Mouse (Mus musculus) liver, adult 2 months (tissue): Measurements from ENCODE around the gene Lrrc38. TPM values are rescaled to one million over a fixed set of nuclear protein-coding genes. Genes with fewer than 3 reads are reported as not detected.

Experiments
- DNase-seq: peaks from one replicate; pipeline ENCODE4 v3.0.0-alpha.2; 2011; ENCODE audit warnings: low read depth, low spot score; ENCODE audit errors: extremely low read depth
- H3K27ac ChIP-seq: fragments of 200-500 bp; replicated peaks from 2 replicates; pipeline ENCODE4 v1.5.1; 2012; ENCODE audit warnings: low read depth, mild to moderate bottlenecking, control low read depth, inconsistent platforms, low read length; ENCODE audit not compliant: insufficient read depth
- H3K27me3 ChIP-seq: fragments of 200-500 bp; 2 replicates; pipeline ENCODE4 v1.6.1; 2012; ENCODE audit warnings: mild to moderate bottlenecking, moderate library complexity, low read length, inconsistent platforms; ENCODE audit not compliant: control insufficient read depth, insufficient read depth
- H3K36me3 ChIP-seq: fragments of 200-500 bp; 2 replicates; pipeline ENCODE4 v1.6.1; 2012; ENCODE audit warnings: low read length, inconsistent platforms; ENCODE audit not compliant: control insufficient read depth, insufficient read depth
- H3K4me1 ChIP-seq: fragments of 200-500 bp; 2 replicates; pipeline ENCODE4 v1.6.1; 2011; ENCODE audit warnings: low read length; ENCODE audit not compliant: control insufficient read depth, insufficient read depth
- H3K4me3 ChIP-seq: fragments of 200-500 bp; 2 replicates; pipeline ENCODE4 v1.5.1; 2011; ENCODE audit warnings: low read depth, mild to moderate bottlenecking, control low read depth, low read length, moderate library complexity; ENCODE audit not compliant: insufficient read depth
- H3K79me2 ChIP-seq: fragments of 200-500 bp; 2 replicates; pipeline ENCODE4 v1.6.1; 2012; ENCODE audit warnings: inconsistent platforms, mild to moderate bottlenecking, low read length, moderate library complexity; ENCODE audit not compliant: control insufficient read depth, insufficient read depth
- H3K9ac ChIP-seq: fragments of 200-500 bp; 2 replicates; pipeline ENCODE4 v1.6.1; 2012; ENCODE audit warnings: low read depth, mild to moderate bottlenecking, control low read depth, inconsistent platforms, low read length
- CTCF ChIP-seq: fragments of 200-500 bp; IDR thresholded peaks from 2 replicates; pipeline ENCODE4 v1.5.1; 2011; ENCODE audit warnings: low read depth, low read length, control low read depth
- POLR2A ChIP-seq: fragments of 200-500 bp; IDR thresholded peaks from 2 replicates; pipeline ENCODE4 v1.6.1; 2011; ENCODE audit warnings: low read length, control low read depth; ENCODE audit not compliant: insufficient read depth; ENCODE audit errors: extremely low read depth
- WGBS: fragments of 180-500 bp; shearing (Covaris S2); methylation state at CpG from one replicate; pipeline ENCODE4 v1.1.7; 2018; 5-methylcytosine and 5-hydroxymethylcytosine counted together
- polyA plus RNA-seq: library from polyadenylated mRNA; depleted of rRNA; stranded (reverse); fragments of >200 nt; gene quantifications from 2 replicates; pipeline ENCODE4 v1.2.3, GENCODE M21; 2012
- total RNA-seq: library from RNA; depleted of rRNA; stranded (reverse); fragments of >200 nt; gene quantifications from 2 replicates; pipeline ENCODE4 v1.2.3, GENCODE M21; 2014

Gene Lrrc38
- total and polyA plus RNA-seq, 2 experiments = not detected

DNA sequence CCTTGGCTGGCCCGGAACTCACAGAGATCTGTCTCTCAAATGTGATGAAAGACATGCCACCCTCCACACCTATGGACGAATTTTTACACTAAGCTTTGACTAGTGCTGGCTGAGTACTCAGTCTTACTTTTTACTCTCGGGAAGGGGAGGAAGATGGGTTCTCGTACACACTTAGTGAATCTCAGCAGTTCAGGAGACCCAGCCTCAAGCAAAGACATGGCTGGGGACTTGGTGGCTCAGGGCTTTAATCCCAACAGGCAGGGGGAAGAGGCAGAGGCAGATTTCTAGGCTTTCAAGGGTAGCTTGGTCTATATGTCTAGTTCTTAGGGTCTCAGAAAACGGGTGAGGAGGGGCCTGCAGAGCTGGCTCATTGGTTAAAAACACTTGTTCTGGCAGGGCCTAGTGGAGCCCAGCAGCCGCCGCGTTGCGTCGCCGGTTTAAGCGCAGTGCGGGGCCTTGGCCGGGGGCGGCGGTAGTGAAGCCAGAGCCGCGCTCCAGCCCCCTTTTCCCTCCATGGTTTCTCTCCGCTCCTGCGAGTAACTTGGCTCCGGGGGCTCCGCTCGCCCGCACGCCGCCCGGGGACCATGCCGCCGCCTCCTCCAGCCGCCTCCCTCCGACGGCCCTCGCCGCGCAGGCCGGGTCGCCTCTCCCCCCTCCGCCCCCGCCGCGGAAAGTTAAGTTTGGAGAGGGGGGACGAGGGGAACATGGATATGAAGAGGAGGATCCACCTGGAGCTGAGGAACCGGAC is 39.6 kb downstream of the Lrrc38 start:
- no peaks in the 10 kb centered on the region for H3K36me3 ChIP-seq
- DNase-seq = no peak
- H3K9ac ChIP-seq = no peak overlapping the region
- 10% methylated on average over 42 of the region's 43 CpGs for WGBS
- H3K27ac ChIP-seq = no peak overlapping the region
- H3K4me3 ChIP-seq = peak overlapping the region; percentile 38; the same call in 1 of the 2 replicates
- no peaks in the 10 kb centered on the region; the same call in 1 of the 2 replicates for H3K27me3 ChIP-seq
- H3K4me1 ChIP-seq = peaks cover 2% of the 10 kb centered on the region; the same call in 1 of the 2 replicates
- H3K79me2 ChIP-seq = no peaks in the 10 kb centered on the region
- no peak for TF ChIP-seq POLR2A
- peak; percentile 14; the same call in 1 of the 2 replicates for TF ChIP-seq CTCF

DNA sequence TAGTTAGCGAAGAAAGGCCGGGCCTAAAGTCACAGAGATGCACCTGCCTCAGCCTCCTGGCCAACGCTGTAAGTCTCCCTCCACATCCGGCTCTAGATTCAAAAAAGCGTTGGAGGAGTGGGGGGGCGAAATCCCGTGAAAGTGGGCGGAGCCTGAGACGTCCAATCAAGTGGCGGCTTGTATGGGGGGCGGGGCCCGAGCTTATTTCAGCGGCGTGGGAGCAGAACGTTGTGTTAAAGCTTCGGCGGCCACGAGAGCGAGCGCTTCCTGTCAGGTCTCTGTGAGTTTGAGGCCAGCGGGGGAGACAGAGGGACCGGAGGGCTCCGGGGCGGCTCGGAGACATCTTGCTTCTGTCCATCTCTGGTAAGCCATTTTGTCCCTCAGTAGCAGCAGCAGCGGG is 44.6 kb downstream of the Lrrc38 start, which contains the start of gene Pramel1:
Pramel1 (plus strand) TSS at position 248 of the 400 bp plus-strand sequence.
- 76% methylated on average over 26 of the region's 26 CpGs for WGBS
- Histone ChIP-seq H3K27ac (no peak within 1 kb of the TSS), H3K36me3 (no peaks in the 10 kb centered on the region), H3K4me1 (no peaks in the 10 kb centered on the region), H3K9ac (no peak within 1 kb of the TSS), H3K27me3 (no peaks in the 10 kb centered on the region), H3K4me3 (no peak within 1 kb of the TSS), H3K79me2 (no peaks in the 10 kb centered on the region)
- no peak for DNase-seq
- TF ChIP-seq POLR2A = no peak
- TF ChIP-seq CTCF = no peak

DNA sequence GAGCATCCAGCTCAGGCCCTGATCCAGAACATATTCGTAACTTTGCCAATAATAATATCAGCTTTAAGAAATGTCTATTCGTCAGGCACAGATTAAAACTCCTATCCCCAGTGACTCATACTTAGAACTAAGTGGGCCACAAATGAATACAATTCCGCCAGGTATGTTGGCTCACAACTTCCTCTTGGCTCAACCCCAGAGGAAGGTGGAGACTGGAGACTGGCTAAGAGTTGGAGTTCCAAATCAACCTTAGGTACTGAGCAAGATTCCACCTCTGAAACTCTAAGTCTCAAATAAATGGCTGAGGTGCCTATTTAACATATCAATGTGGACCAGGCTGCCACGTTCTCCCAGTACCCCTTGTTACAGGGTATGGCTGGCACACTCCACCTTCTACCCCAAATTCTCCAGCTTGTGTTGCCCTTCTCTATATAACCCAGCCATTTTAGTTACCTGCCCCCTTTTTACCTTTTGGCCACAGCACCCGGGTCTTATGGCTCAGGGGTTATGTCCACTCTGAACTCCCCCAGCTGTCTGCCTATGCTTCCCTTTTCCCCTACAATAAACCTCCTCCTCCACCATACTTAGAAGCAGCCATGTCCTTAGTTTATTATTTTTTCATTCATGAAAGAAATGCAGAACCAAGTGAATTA is 62.1 kb downstream of the Lrrc38 start:
- no peak for DNase-seq

GRCm38 (mm10) chr4:143412219-143413092 is 62.9 kb downstream of the Lrrc38 start, which contains the start of gene Pramef8:
Pramef8 (plus strand) TSS chr4:143412426.
- peaks cover 18% of the 10 kb centered on the region for H3K36me3 ChIP-seq
- peak; percentile 87 for DNase-seq
- H3K27me3 ChIP-seq = no peaks in the 10 kb centered on the region
- under 1% methylated on average over 50 of the region's 50 CpGs for WGBS
- no peaks in the 10 kb centered on the region for H3K79me2 ChIP-seq
- H3K9ac ChIP-seq = peak within 1 kb of the TSS; percentile 63
- TF ChIP-seq POLR2A = 0 out of 2 replicates have a peak, but pooled peaks have one; percentile 22
- TF ChIP-seq CTCF = no peak
- peak within 1 kb of the TSS; percentile 67 for H3K4me3 ChIP-seq
- H3K4me1 ChIP-seq = 0 out of 2 replicates have a peak, but pooled peaks cover 2% of the 10 kb centered on the region
- peak within 1 kb of the TSS; percentile 93 for H3K27ac ChIP-seq

More for the DNA sequence above, 62.1 kb downstream of the Lrrc38 start:
- 75% methylated on average over 5 of the region's 5 CpGs for WGBS
- H3K9ac ChIP-seq = no peak overlapping the region
- H3K27me3 ChIP-seq = no peaks in the 10 kb centered on the region
- H3K36me3 ChIP-seq = peaks cover 11% of the 10 kb centered on the region
- no peak for TF ChIP-seq POLR2A
- no peak for TF ChIP-seq CTCF
- H3K79me2 ChIP-seq = no peaks in the 10 kb centered on the region
- H3K4me3 ChIP-seq = peak overlapping the region; percentile 67; the same call in 1 of the 2 replicates
- no peak overlapping the region for H3K27ac ChIP-seq
- H3K4me1 ChIP-seq = 0 out of 2 replicates have a peak, but pooled peaks cover 2% of the 10 kb centered on the region

DNA sequence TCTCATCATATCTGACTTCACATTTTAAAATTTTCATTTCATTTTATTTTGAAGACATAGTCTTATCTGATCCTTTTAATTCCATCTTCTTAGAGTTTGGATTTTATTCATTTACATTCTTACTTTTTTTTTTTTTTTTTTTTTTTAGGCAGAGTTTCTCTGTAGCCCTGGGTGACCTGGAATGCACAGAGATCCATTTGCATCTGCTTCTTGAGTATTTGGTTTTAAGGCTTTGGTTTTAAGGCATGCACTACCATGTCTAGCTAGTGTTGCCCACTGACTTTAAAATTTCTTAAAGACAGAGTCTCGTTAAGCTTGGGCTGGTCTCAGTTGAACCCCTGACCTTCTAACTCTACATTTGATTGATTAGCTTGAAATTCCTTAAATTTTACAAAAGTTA is 64.1 kb downstream of the Lrrc38 start:
- Histone ChIP-seq H3K4me1 (0 out of 2 replicates have a peak, but pooled peaks cover 2% of the 10 kb centered on the region), H3K36me3 (peaks cover 29% of the 10 kb centered on the region), H3K4me3 (no peak overlapping the region), H3K27me3 (no peaks in the 10 kb centered on the region), H3K27ac (no peak overlapping the region), H3K79me2 (no peaks in the 10 kb centered on the region), H3K9ac (no peak overlapping the region)
- TF ChIP-seq POLR2A (no peak), CTCF (no peak)
- DNase-seq = no peak
- 98% methylated on average over 1 of the region's 1 CpGs for WGBS
